Mouse (Mus musculus) lung, postnatal 0 days (tissue): ENCODE data around the gene Krtdap.

Experiments used
- CTCF ChIP-seq: IDR thresholded peaks from 2 replicates; pipeline ENCODE4 v1.5.1; 2016; ENCODE audit warnings: antibody characterized with exemption, mild to moderate bottlenecking
- EP300 ChIP-seq: IDR thresholded peaks from 2 replicates; pipeline ENCODE4 v1.6.1; 2016; ENCODE audit warnings: antibody characterized with exemption, mild to moderate bottlenecking, control low read depth

- TF ChIP-seq CTCF (no peak), EP300 (no peak)
Measured at GRCm38 (mm10) chr7:30823675-30824074, 36.0 kb downstream of the Krtdap start, which contains the start of gene Ffar2.
